Mouse (Mus musculus) myocyte (in vitro differentiated cells): ENCODE data around the gene Amt. TPM values are rescaled to one million over a fixed set of nuclear protein-coding genes. Genes with fewer than 3 reads are reported as not detected.

Experiments used
- H3K27me3 ChIP-seq: one replicate; pipeline ENCODE4 v1.6.1; 2011; ENCODE audit not compliant: control insufficient read depth, insufficient read depth, insufficient read length
- H3K36me3 ChIP-seq: one replicate; pipeline ENCODE4 v1.6.1; 2011; ENCODE audit not compliant: control insufficient read depth, insufficient read depth
- H3K4me2 ChIP-seq: one replicate; pipeline ENCODE4 v1.6.1; 2011; ENCODE audit warnings: low read depth, control low read depth
- H3K4me3 ChIP-seq: one replicate; pipeline ENCODE4 v1.5.1; 2011; ENCODE audit warnings: mild to moderate bottlenecking, control low read depth, moderate library complexity
- H3K79me2 ChIP-seq: one replicate; pipeline ENCODE4 v1.6.1; 2011; ENCODE audit not compliant: control insufficient read depth, insufficient read depth
- H3ac ChIP-seq: one replicate; pipeline ENCODE4 v1.6.1; 2011; ENCODE audit not compliant: control insufficient read depth, insufficient read length
- CEBPB ChIP-seq: IDR thresholded peaks from 2 replicates; pipeline ENCODE4 v1.6.1; 2011; ENCODE audit warnings: mild to moderate bottlenecking, moderate library complexity; ENCODE audit not compliant: poor library complexity, insufficient read depth, severe bottlenecking
- E2F4 ChIP-seq: IDR thresholded peaks from one replicate; pipeline ENCODE4 v1.6.1; 2011; ENCODE audit warnings: mild to moderate bottlenecking, control low read depth, moderate library complexity; ENCODE audit not compliant: insufficient read depth
- MAX ChIP-seq: IDR thresholded peaks from one replicate; pipeline ENCODE4 v1.6.1; 2011; ENCODE audit warnings: low read depth, mild to moderate bottlenecking, control low read depth
- MYOD1 ChIP-seq, 3 experiments: IDR thresholded peaks; one replicate each; pipeline ENCODE4 v1.6.1; 2011; ENCODE audit warnings: control low read depth in 2 of 3, low read depth in 2 of 3, mild to moderate bottlenecking in 2 of 3, moderate library complexity in 1 of 3; ENCODE audit not compliant: insufficient read length in 2 of 3, control insufficient read depth in 1 of 3
- MYOG ChIP-seq, 3 experiments: IDR thresholded peaks; one replicate each; pipeline ENCODE4 v1.6.1; 2011; ENCODE audit warnings: control low read depth in 2 of 3, low read depth in 2 of 3, mild to moderate bottlenecking in 2 of 3; ENCODE audit not compliant: insufficient read length in 2 of 3, control insufficient read depth in 1 of 3, insufficient read depth in 1 of 3
- POLR2A ChIP-seq: IDR thresholded peaks from one replicate; pipeline ENCODE4 v1.6.1; 2011; ENCODE audit warnings: low read depth, mild to moderate bottlenecking, control low read depth, moderate library complexity; ENCODE audit not compliant: insufficient read length
- POLR2AphosphoS2 ChIP-seq: IDR thresholded peaks from one replicate; pipeline ENCODE4 v1.6.1; 2011; ENCODE audit warnings: low read depth, control low read depth; ENCODE audit not compliant: insufficient read length
- REST ChIP-seq: IDR thresholded peaks from one replicate; pipeline ENCODE4 v1.6.1; 2011; ENCODE audit warnings: mild to moderate bottlenecking, control low read depth, moderate library complexity; ENCODE audit not compliant: insufficient read depth, insufficient read length
- SRF ChIP-seq: IDR thresholded peaks from one replicate; pipeline ENCODE4 v1.6.1; 2011; ENCODE audit warnings: low read depth; ENCODE audit not compliant: control insufficient read depth, insufficient read length
- TCF12 ChIP-seq: IDR thresholded peaks from one replicate; pipeline ENCODE4 v1.6.1; 2011; ENCODE audit warnings: mild to moderate bottlenecking, control low read depth; ENCODE audit not compliant: poor library complexity, insufficient read depth, severe bottlenecking
- TCF3 ChIP-seq: IDR thresholded peaks from one replicate; pipeline ENCODE4 v1.6.1; 2011; ENCODE audit warnings: low read depth, control low read depth; ENCODE audit not compliant: insufficient read length
- USF1 ChIP-seq: IDR thresholded peaks from one replicate; pipeline ENCODE4 v1.6.1; 2011; ENCODE audit warnings: low read depth, mild to moderate bottlenecking, control low read depth, moderate library complexity
- polyA plus RNA-seq: library from polyadenylated mRNA; unstranded; fragments of >200 nt; fragmentation: generic; extraction: Trizol; gene quantifications from one replicate; pipeline ENCODE4 v1.2.1, GENCODE M21; 2012; ENCODE audit warnings: missing spikeins

The Amt gene
- polyA plus RNA-seq, result 2.1 TPM

GRCm38 (mm10) chr9:108296453-108297355 lies at the start of gene Amt:
Amt (plus strand) TSS chr9:108296853.
- peaks cover 4% of the 10 kb centered on the region for H3K36me3 ChIP-seq
- no peaks in the 10 kb centered on the region for H3K79me2 ChIP-seq
- H3K4me2 ChIP-seq, result no peak within 1 kb of the TSS
- no peaks in the 10 kb centered on the region for H3K27me3 ChIP-seq
- no peak within 1 kb of the TSS for H3K4me3 ChIP-seq
- no peak within 1 kb of the TSS for H3ac ChIP-seq
- TF ChIP-seq TCF3 (no peak), POLR2AphosphoS2 (peak; percentile 34), SRF (no peak), CEBPB (no peak), POLR2A (no peak), E2F4 (no peak)

GRCm38 (mm10) chr9:108248957-108249356 lies 47.7 kb upstream of the Amt start:
- Histone ChIP-seq H3K4me2 (no peak overlapping the region), H3ac (no peak overlapping the region), H3K36me3 (peaks cover 30% of the 10 kb centered on the region), H3K4me3 (no peak overlapping the region), H3K79me2 (peaks cover 22% of the 10 kb centered on the region), H3K27me3 (no peaks in the 10 kb centered on the region)
- no peak for TF ChIP-seq POLR2AphosphoS2
- TF ChIP-seq TCF12, result no peak
- no peak for TF ChIP-seq TCF3
- TF ChIP-seq E2F4, result no peak
- TF ChIP-seq MYOD1 (IDR thresholded peaks at IDR 0.05; ENCODE audit: control insufficient read depth in 1 of 3, insufficient read length in 2 of 3, low read depth in 2 of 3), result no peak
- no peak for TF ChIP-seq SRF
- TF ChIP-seq POLR2A, result no peak
- TF ChIP-seq USF1, result no peak
- no peak for TF ChIP-seq MYOG (IDR thresholded peaks at IDR 0.05; ENCODE audit: control insufficient read depth in 1 of 3, insufficient read depth in 1 of 3, insufficient read length in 2 of 3, low read depth in 2 of 3)
- TF ChIP-seq REST, result no peak
- TF ChIP-seq CEBPB, result no peak
- TF ChIP-seq MAX, result no peak

GRCm38 (mm10) chr9:108251877-108252276 lies 44.8 kb upstream of the Amt start:
- no peak overlapping the region for H3K4me3 ChIP-seq
- peaks cover 17% of the 10 kb centered on the region for H3K36me3 ChIP-seq
- no peak overlapping the region for H3K4me2 ChIP-seq
- peaks cover 40% of the 10 kb centered on the region for H3K79me2 ChIP-seq
- no peak overlapping the region for H3ac ChIP-seq
- TF ChIP-seq TCF3 (no peak), E2F4 (no peak), MAX (no peak), MYOG (IDR thresholded peaks at IDR 0.05; ENCODE audit: control insufficient read depth in 1 of 3, insufficient read depth in 1 of 3, insufficient read length in 2 of 3, low read depth in 2 of 3) (no peak), POLR2A (no peak), CEBPB (no peak), SRF (no peak), POLR2AphosphoS2 (no peak), MYOD1 (IDR thresholded peaks at IDR 0.05; ENCODE audit: control insufficient read depth in 1 of 3, insufficient read length in 2 of 3, low read depth in 2 of 3) (no peak), REST (no peak), USF1 (no peak), TCF12 (no peak)
- no peaks in the 10 kb centered on the region for H3K27me3 ChIP-seq

GRCm38 (mm10) chr9:108252766-108253165 lies 43.9 kb upstream of the Amt start:
- Histone ChIP-seq H3K4me3 (no peak overlapping the region), H3K27me3 (no peaks in the 10 kb centered on the region)

GRCm38 (mm10) chr9:108260526-108260925 lies 36.1 kb upstream of the Amt start:
- TF ChIP-seq SRF, result no peak
- TF ChIP-seq USF1, result no peak
- no peak for TF ChIP-seq E2F4
- no peak for TF ChIP-seq POLR2A
- TF ChIP-seq MYOG (IDR thresholded peaks at IDR 0.05; ENCODE audit: control insufficient read depth in 1 of 3, insufficient read depth in 1 of 3, insufficient read length in 2 of 3, low read depth in 2 of 3), result no peak
- no peak for TF ChIP-seq MAX
- no peak for TF ChIP-seq TCF3
- no peak for TF ChIP-seq REST
- no peak for TF ChIP-seq MYOD1 (IDR thresholded peaks at IDR 0.05; ENCODE audit: control insufficient read depth in 1 of 3, insufficient read length in 2 of 3, low read depth in 2 of 3)
- TF ChIP-seq POLR2AphosphoS2, result no peak
- no peak for TF ChIP-seq TCF12
- no peak for TF ChIP-seq CEBPB
- peaks cover 77% of the 10 kb centered on the region for H3K79me2 ChIP-seq
- no peak overlapping the region for H3ac ChIP-seq
- H3K27me3 ChIP-seq, result no peaks in the 10 kb centered on the region
- H3K4me3 ChIP-seq, result peak overlapping the region; percentile 46
- H3K4me2 ChIP-seq, result peak overlapping the region; percentile 68
- peaks cover 8% of the 10 kb centered on the region for H3K36me3 ChIP-seq

More at GRCm38 (mm10) chr9:108252766-108253165, 43.9 kb upstream of the Amt start:
- H3ac ChIP-seq, result no peak overlapping the region
- H3K36me3 ChIP-seq, result peaks cover 16% of the 10 kb centered on the region
- TF ChIP-seq POLR2A (no peak), E2F4 (no peak), REST (no peak), MYOD1 (IDR thresholded peaks at IDR 0.05; ENCODE audit: control insufficient read depth in 1 of 3, insufficient read length in 2 of 3, low read depth in 2 of 3) (no peak), MYOG (IDR thresholded peaks at IDR 0.05; ENCODE audit: control insufficient read depth in 1 of 3, insufficient read depth in 1 of 3, insufficient read length in 2 of 3, low read depth in 2 of 3) (no peak), POLR2AphosphoS2 (no peak), SRF (no peak), TCF12 (no peak)
- H3K4me2 ChIP-seq, result no peak overlapping the region
- H3K79me2 ChIP-seq, result peaks cover 49% of the 10 kb centered on the region
